Mouse (Mus musculus) cortical plate, adult 2 months (tissue): ENCODE data around the gene Ints1.

Source experiments
- CTCF ChIP-seq: fragments of 200-500 bp; IDR thresholded peaks from 2 replicates; pipeline ENCODE4 v1.5.1; 2011; ENCODE audit warnings: mild to moderate bottlenecking, control low read depth, low read length; ENCODE audit not compliant: insufficient read depth; ENCODE audit errors: extremely low read depth
- POLR2A ChIP-seq: fragments of 200-500 bp; IDR thresholded peaks from 2 replicates; pipeline ENCODE4 v1.6.1; 2011; ENCODE audit warnings: mild to moderate bottlenecking, low read length, control low read depth; ENCODE audit not compliant: insufficient read depth; ENCODE audit errors: extremely low read depth

DNA sequence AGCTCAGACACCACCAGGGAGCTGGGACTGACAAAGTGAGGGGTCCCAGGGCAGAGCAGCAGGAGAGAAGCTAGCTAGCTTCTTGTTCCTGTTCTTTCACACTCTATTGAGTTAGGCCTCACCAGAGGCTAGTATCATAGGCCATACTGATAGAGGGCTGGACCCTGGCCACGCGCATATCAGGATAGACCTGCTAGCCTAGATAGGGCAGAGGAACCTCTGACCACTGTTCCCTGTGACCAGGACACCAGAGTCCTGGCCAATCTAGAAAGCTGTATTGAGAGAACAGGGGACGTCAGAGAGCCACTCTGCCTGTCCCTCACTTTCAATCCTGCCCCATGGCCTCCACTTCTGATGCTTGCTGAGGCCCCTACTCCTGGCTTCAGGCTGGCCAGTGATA, 42.6 kb upstream of the Ints1 start:
- TF ChIP-seq CTCF (no peak), POLR2A (no peak)
